Mouse (Mus musculus): ENCODE results near the gene Neurog3.
A peak's percentile ranks its signal among the peaks of the same experiment; 100 is the strongest.

DNA sequence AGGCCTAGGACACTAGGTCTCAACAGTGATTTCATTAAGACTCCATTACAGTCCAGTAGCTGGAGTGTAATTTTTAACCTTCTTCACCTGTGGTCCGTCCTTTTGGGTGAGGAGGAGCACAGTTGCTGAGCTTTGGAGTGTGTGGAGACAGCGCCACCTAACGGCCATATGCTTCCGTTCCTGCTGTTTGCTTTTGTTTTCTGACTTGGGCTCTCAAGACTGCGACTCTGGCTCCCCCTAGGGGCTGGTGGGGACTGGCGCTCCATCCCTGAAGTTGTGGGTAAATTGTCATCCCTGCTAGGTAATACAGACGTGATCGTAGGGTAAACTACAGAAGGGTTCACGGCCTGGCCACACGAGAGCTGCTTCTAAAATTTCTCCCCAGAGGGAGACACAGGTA lies 50.2 kb downstream of the Neurog3 start:
- TF ChIP-seq CTCF (IDR thresholded peaks at IDR 0.05 in 2 of 3, conservative IDR thresholded peaks at IDR 0.05 in 1 of 3; ENCODE audit: control insufficient read depth in 1 of 3, insufficient read depth in 1 of 3, low read depth in 2 of 3, low read length in 3 of 3, poor library complexity in 1 of 3, severe bottlenecking in 1 of 3) (peak; percentile 97 to 100 (median 98)), HCFC1 (IDR thresholded peaks at IDR 0.05; ENCODE audit: low read depth, low read length) (no peak), POLR2A (IDR thresholded peaks at IDR 0.05; ENCODE audit: control insufficient read depth in 1 of 2, insufficient read depth in 1 of 2, low read depth in 1 of 2, low read length in 2 of 2, poor library complexity in 1 of 2) (no peak), GATA1 (IDR thresholded peaks at IDR 0.05; ENCODE audit: low read depth, low read length) (no peak), EP300 (IDR thresholded peaks at IDR 0.05; ENCODE audit: low read depth in 1 of 2, low read length in 2 of 2) (no peak), ZMIZ1 (IDR thresholded peaks at IDR 0.05; ENCODE audit: low read depth, low read length) (no peak), ZKSCAN1 (IDR thresholded peaks at IDR 0.05; ENCODE audit: low read depth, low read length) (no peak), MAX (IDR thresholded peaks at IDR 0.05; ENCODE audit: low read length) (no peak), MYC (IDR thresholded peaks at IDR 0.05; ENCODE audit: low read depth, low read length) (no peak), POLR2AphosphoS2 (IDR thresholded peaks at IDR 0.05; ENCODE audit: low read length) (no peak), TBP (IDR thresholded peaks at IDR 0.05; ENCODE audit: low read depth, low read length) (no peak), E2F4 (IDR thresholded peaks at IDR 0.05; ENCODE audit: borderline replicate concordance, low read depth, low read length) (no peak)

All from MEL (cell line).